Mouse (Mus musculus): ENCODE data around the gene Emx1. TPM values are rescaled to one million over a fixed set of nuclear protein-coding genes. Genes with fewer than 3 reads are reported as not detected.
"Not testable (repeated sequence)": the region's sequence is repeated elsewhere in the genome, so short reads cannot be mapped to it uniquely, and the experiment has no call there.

Gene Emx1
- polyA plus RNA-seq, 1 experiment from 2014 or later = not detected

DNA sequence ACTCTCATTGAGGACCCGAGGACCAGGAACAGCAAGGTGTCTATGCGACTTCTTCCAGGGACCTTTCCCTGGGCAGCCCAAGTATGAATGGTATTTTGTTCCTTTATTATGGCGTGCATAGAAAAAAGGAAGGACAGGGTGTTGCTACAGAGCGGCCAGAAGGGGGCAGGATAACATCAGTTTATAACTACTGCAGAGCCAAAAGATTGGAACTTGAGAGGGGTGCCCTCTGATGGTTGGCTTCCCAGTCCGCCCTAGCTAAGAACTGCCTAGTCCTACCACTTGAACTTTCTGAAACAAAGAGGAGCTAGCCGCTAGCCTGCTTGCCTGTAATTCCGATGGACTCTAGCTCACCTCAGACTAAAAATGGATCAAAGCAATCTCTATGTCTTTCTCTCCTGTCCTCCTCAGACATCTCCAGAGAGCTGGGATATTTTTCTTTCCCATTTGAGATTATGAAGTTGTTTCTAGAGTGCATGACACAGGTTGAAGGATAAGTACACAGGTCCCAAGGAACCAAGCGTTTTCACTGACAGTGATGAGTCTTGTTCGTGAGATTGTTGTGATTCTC lies 33.2 kb upstream of the Emx1 start:
- peaks cover 5% of the 10 kb centered on the region; the same call in 1 of the 2 replicates for H3K4me1 ChIP-seq (ENCODE audit: insufficient read depth, low read depth, low read length)
- TF ChIP-seq EP300 (IDR thresholded peaks at IDR 0.05) = no peak
- peak; percentile 85 for TF ChIP-seq CTCF (IDR thresholded peaks at IDR 0.05)
- H3K27me3 ChIP-seq (replicated peaks; ENCODE audit: insufficient read depth, low read length) = no peaks in the 10 kb centered on the region
- H3K9ac ChIP-seq (replicated peaks; ENCODE audit: low read depth) = no peak overlapping the region
- 10% methylated on average over 9 of the region's 9 CpGs for WGBS
- no peaks in the 10 kb centered on the region for H3K9me3 ChIP-seq (ENCODE audit: low read length)
- no peak overlapping the region for H3K4me3 ChIP-seq (ENCODE audit: low read depth, low read length)
- H3K36me3 ChIP-seq (ENCODE audit: insufficient read depth, low read length) = no peaks in the 10 kb centered on the region
- H3K27ac ChIP-seq (ENCODE audit: low read length) = no peak overlapping the region
- H3K4me2 ChIP-seq (replicated peaks; ENCODE audit: low read depth, low read length) = no peak overlapping the region
- ATAC-seq = peak; percentile 81
- peak; percentile 95 for DNase-seq (ENCODE audit: low spot score)

DNA sequence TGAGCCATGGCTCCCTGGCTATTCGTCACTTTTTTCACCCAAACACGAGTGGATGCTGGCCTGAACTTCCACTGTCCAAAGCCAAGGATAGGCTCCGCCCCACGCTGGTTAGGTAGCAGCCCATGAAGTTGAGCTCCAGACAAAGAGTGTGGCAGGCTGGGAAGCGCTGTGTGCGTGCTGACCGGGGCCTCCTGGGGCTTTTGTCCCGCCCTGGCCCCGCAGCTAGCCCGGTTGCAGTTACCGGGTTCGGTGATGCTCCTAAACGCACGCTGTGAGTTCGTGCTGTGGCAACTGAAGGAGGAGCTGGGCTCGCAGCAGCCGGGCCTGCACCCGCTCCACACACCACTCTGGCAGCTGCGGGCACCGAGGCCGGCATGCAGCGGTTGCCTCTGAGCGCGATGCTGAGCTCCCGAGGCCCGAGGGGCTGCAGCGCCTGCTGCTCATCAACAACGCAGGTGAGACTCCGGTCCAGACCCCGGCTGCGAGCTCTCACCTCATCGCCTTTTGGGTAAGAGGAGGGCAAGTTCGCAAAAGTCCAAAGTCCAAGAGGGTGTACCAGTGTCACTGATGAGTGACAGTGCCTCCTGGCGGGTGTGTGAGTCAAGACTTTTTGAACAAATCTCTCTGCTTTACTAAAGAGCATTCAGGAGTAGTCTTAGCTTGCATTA lies 32.2 kb upstream of the Emx1 start:
- Histone ChIP-seq H3K4me3 (ENCODE audit: low read depth, low read length) (peak overlapping the region; percentile 37), H3K4me1 (ENCODE audit: insufficient read depth, low read depth, low read length) (peaks cover 5% of the 10 kb centered on the region; the same call in 1 of the 2 replicates), H3K9ac (replicated peaks; ENCODE audit: low read depth) (no peak overlapping the region), H3K36me3 (ENCODE audit: insufficient read depth, low read length) (no peaks in the 10 kb centered on the region), H3K4me2 (replicated peaks; ENCODE audit: low read depth, low read length) (peak overlapping the region; percentile 79), H3K27me3 (replicated peaks; ENCODE audit: insufficient read depth, low read length) (no peaks in the 10 kb centered on the region), H3K27ac (ENCODE audit: low read length) (no peak overlapping the region), H3K9me3 (ENCODE audit: low read length) (no peaks in the 10 kb centered on the region)
- TF ChIP-seq EP300 (IDR thresholded peaks at IDR 0.05) = no peak
- peak; percentile 77 for TF ChIP-seq CTCF (IDR thresholded peaks at IDR 0.05)
- WGBS = 1% methylated on average over 34 of the region's 34 CpGs
- DNase-seq (ENCODE audit: low spot score) (peak; percentile 47), ATAC-seq (peak; percentile 58)

DNA sequence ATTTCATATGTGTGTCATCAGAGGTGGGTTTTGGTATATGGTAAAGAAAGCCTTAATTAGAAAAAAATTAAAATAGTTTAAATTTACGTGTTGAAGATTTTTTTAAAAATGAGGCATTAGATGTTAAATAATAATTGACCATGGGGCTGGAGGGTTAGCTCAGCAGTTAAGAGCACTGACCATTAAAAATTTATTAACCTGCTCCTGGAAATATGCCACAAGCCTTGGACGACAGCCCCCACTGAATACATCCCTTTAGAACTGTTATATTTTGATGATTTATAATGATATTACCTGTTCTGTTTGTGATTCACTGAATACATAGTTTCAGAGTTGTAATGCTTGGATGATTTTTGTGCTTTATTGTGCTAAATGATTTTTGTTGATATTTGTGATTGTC lies 30.7 kb upstream of the Emx1 start:
- H3K27ac ChIP-seq (ENCODE audit: low read length); ATAC-seq; H3K4me3 ChIP-seq (ENCODE audit: low read depth, low read length); H3K9ac ChIP-seq (replicated peaks; ENCODE audit: low read depth); H3K4me1 ChIP-seq (ENCODE audit: insufficient read depth, low read depth, low read length); H3K36me3 ChIP-seq (ENCODE audit: insufficient read depth, low read length); H3K27me3 ChIP-seq (replicated peaks; ENCODE audit: insufficient read depth, low read length); H3K9me3 ChIP-seq (ENCODE audit: low read length); H3K4me2 ChIP-seq (replicated peaks; ENCODE audit: low read depth, low read length); DNase-seq (ENCODE audit: low spot score): not testable (repeated sequence)
- WGBS = 84% methylated on average over 2 of the region's 2 CpGs

DNA sequence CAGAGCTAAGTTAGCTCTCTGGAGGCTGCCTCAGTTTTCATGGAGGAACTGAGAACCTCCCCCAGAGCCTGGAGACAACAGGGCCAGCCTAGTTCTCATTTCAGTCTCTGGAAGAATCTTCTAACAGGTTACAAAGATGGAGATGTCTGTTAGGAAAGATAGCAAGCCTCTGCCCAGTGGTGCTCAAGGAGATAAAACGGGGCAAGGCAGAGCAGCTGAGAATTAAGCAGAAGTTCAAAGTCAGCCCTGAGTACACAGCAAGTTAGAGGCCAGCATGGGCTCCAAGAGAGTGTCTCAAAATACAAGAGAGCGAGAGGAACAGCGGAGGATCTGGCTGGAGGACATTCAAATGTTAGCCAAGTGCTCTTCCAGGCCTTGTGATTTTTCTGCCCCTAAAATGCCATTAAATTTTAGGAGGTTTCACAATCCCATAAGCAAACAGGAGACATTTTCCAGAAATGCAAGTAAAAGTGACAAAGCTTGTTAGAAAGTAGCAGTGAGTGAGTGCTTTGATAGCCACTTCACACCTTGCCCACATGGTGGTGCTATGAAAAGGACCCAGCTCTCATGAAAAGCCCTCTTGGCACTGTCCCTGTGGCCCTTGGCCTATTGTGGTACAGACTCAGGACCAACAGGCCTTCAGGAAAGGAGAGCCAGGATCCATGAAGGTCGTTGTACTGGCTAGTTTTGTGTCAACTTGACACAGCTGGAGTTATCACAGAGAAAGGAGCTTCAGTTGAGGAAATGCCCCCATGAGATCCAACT lies 29.0 kb upstream of the Emx1 start:
- H3K4me2 ChIP-seq (replicated peaks; ENCODE audit: low read depth, low read length); H3K36me3 ChIP-seq (ENCODE audit: insufficient read depth, low read length); H3K27ac ChIP-seq (ENCODE audit: low read length); H3K27me3 ChIP-seq (replicated peaks; ENCODE audit: insufficient read depth, low read length); ATAC-seq; H3K9ac ChIP-seq (replicated peaks; ENCODE audit: low read depth); H3K4me3 ChIP-seq (ENCODE audit: low read depth, low read length); H3K9me3 ChIP-seq (ENCODE audit: low read length); H3K4me1 ChIP-seq (ENCODE audit: insufficient read depth, low read depth, low read length): not testable (repeated sequence)
- peak; percentile 36 for TF ChIP-seq CTCF (IDR thresholded peaks at IDR 0.05)
- WGBS = 59% methylated on average over 4 of the region's 4 CpGs
- DNase-seq (ENCODE audit: low spot score) = peak; percentile 28

DNA sequence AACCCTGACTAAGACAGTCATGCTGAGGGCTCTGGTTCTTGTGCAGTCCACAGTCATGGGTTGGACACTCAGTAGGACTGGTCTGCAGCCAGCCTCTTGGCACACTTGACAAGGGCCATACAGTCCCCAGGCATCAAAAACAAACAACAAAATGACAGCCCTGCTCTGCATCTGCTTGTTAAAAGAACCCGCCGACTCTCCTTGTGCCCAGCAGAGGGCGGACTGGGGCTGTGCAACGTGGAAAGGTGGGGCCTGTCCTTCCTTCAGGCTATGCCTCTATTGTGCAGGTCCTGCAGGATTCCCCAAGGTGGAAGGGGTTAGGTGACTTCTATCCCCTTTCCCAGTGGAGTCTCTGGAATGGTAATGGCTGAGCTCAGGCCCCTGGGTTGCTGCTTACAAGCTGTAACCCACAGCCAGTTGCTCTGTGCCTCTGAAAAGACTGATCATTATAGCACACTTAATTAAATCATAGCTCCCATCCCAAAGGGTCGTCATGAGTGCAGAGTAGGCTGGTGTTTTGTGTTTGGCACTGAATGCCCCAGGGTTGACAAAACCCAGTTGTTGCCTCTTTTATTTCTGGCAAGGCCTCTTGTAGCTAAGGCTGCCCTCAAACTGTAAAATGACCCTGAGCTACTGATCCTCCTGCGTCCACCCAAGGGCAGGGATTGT lies 28.0 kb upstream of the Emx1 start:
- not testable (repeated sequence) for H3K4me1 ChIP-seq (ENCODE audit: insufficient read depth, low read depth, low read length); H3K4me2 ChIP-seq (replicated peaks; ENCODE audit: low read depth, low read length); H3K9me3 ChIP-seq (ENCODE audit: low read length); H3K9ac ChIP-seq (replicated peaks; ENCODE audit: low read depth); H3K27ac ChIP-seq (ENCODE audit: low read length); H3K4me3 ChIP-seq (ENCODE audit: low read depth, low read length); H3K27me3 ChIP-seq (replicated peaks; ENCODE audit: insufficient read depth, low read length); H3K36me3 ChIP-seq (ENCODE audit: insufficient read depth, low read length)
- 19% methylated on average over 6 of the region's 6 CpGs for WGBS
- peak; percentile 76 for TF ChIP-seq CTCF (IDR thresholded peaks at IDR 0.05)
- ATAC-seq (peak; percentile 37; the same call in 1 of the 2 replicates), DNase-seq (ENCODE audit: low spot score) (peak; percentile 52)

Data from lung, postnatal 0 days (tissue).